Mouse (Mus musculus): Measurements from ENCODE around the gene Gnao1. TPM values are rescaled to one million over a fixed set of nuclear protein-coding genes. Genes with fewer than 3 reads are reported as not detected.

Gene Gnao1
- polyA plus RNA-seq, 1 experiment from 2014 or later = 140 TPM

- H3K4me2 ChIP-seq (replicated peaks) = no peak overlapping the region
- H3K27me3 ChIP-seq = no peaks in the 10 kb centered on the region
- peaks cover 20% of the 10 kb centered on the region for H3K4me1 ChIP-seq (replicated peaks)
- ATAC-seq = no peak
- peaks cover 16% of the 10 kb centered on the region for H3K36me3 ChIP-seq
- no peak overlapping the region for H3K9ac ChIP-seq (replicated peaks)
- no peak overlapping the region for H3K27ac ChIP-seq
- 0 out of 2 replicates have a peak, but pooled peaks cover 2% of the 10 kb centered on the region for H3K9me3 ChIP-seq
- WGBS = 62% methylated on average over 6 of the region's 6 CpGs
- no peak overlapping the region for H3K4me3 ChIP-seq (replicated peaks)
These were observed 121.6 kb downstream of the Gnao1 start for GRCm38 (mm10) chr8:93931336-93931735.

- Histone ChIP-seq H3K4me3 (replicated peaks) (no peak overlapping the region), H3K9me3 (no peaks in the 10 kb centered on the region), H3K9ac (replicated peaks) (no peak overlapping the region), H3K36me3 (peaks cover 9% of the 10 kb centered on the region), H3K4me2 (replicated peaks) (no peak overlapping the region), H3K4me1 (replicated peaks) (peaks cover 20% of the 10 kb centered on the region), H3K27ac (no peak overlapping the region), H3K27me3 (no peaks in the 10 kb centered on the region)
- peak; percentile 75 for ATAC-seq
- WGBS = 30% methylated on average over 6 of the region's 6 CpGs
These were observed 123.1 kb downstream of the Gnao1 start for GRCm38 (mm10) chr8:93932873-93933272.

- H3K4me3 ChIP-seq (replicated peaks) = no peak overlapping the region
- H3K4me1 ChIP-seq (replicated peaks) = peaks cover 20% of the 10 kb centered on the region
- H3K36me3 ChIP-seq = peaks cover 9% of the 10 kb centered on the region
- ATAC-seq = no peak
- no peak overlapping the region for H3K9ac ChIP-seq (replicated peaks)
- no peak overlapping the region for H3K4me2 ChIP-seq (replicated peaks)
- WGBS = 83% methylated on average over 2 of the region's 2 CpGs
- H3K27me3 ChIP-seq = no peaks in the 10 kb centered on the region
- H3K27ac ChIP-seq = no peak overlapping the region
- H3K9me3 ChIP-seq = no peaks in the 10 kb centered on the region
These were observed 123.5 kb downstream of the Gnao1 start for GRCm38 (mm10) chr8:93933288-93933687.

GRCm38 (mm10) chr8:93938193-93938592 lies 128.4 kb downstream of the Gnao1 start:
- Histone ChIP-seq H3K9ac (replicated peaks) (no peak overlapping the region), H3K36me3 (peaks cover 9% of the 10 kb centered on the region), H3K9me3 (no peaks in the 10 kb centered on the region), H3K27ac (no peak overlapping the region), H3K4me2 (replicated peaks) (no peak overlapping the region), H3K4me1 (replicated peaks) (0 out of 2 replicates have a peak, but pooled peaks cover 4% of the 10 kb centered on the region), H3K4me3 (replicated peaks) (no peak overlapping the region), H3K27me3 (no peaks in the 10 kb centered on the region)
- 92% methylated on average over 3 of the region's 3 CpGs for WGBS
- ATAC-seq = no peak

- Histone ChIP-seq H3K4me2 (replicated peaks) (no peak overlapping the region), H3K27ac (peak overlapping the region; percentile 39; the same call in 1 of the 2 replicates), H3K36me3 (peaks cover 20% of the 10 kb centered on the region), H3K9me3 (no peaks in the 10 kb centered on the region), H3K4me3 (replicated peaks) (no peak overlapping the region), H3K9ac (replicated peaks) (no peak overlapping the region), H3K4me1 (replicated peaks) (0 out of 2 replicates have a peak, but pooled peaks cover 4% of the 10 kb centered on the region), H3K27me3 (no peaks in the 10 kb centered on the region)
- whole genome bisulfite sequencing = 88% methylated on average over 11 of the region's 11 CpGs
- ATAC-seq = no peak
These were observed 131.0 kb downstream of the Gnao1 start for GRCm38 (mm10) chr8:93940542-93941423.

GRCm38 (mm10) chr8:93941636-93942054 lies 131.9 kb downstream of the Gnao1 start:
- no peak overlapping the region for H3K4me2 ChIP-seq (replicated peaks)
- no peak overlapping the region for H3K9ac ChIP-seq (replicated peaks)
- H3K4me3 ChIP-seq (replicated peaks) = no peak overlapping the region
- H3K27me3 ChIP-seq = no peaks in the 10 kb centered on the region
- 75% methylated on average over 4 of the region's 4 CpGs for WGBS
- peaks cover 28% of the 10 kb centered on the region for H3K36me3 ChIP-seq
- 0 out of 2 replicates have a peak, but pooled peaks cover 4% of the 10 kb centered on the region for H3K4me1 ChIP-seq (replicated peaks)
- no peaks in the 10 kb centered on the region for H3K9me3 ChIP-seq
- 0 out of 2 replicates have a peak overlapping the region, but pooled peaks have one; percentile 14 for H3K27ac ChIP-seq
- no peak for ATAC-seq

GRCm38 (mm10) chr8:93945781-93946180 lies 136.0 kb downstream of the Gnao1 start:
- Histone ChIP-seq H3K9ac (replicated peaks) (no peak overlapping the region), H3K4me2 (replicated peaks) (no peak overlapping the region), H3K27me3 (no peaks in the 10 kb centered on the region), H3K27ac (no peak overlapping the region), H3K9me3 (no peaks in the 10 kb centered on the region), H3K4me3 (replicated peaks) (no peak overlapping the region), H3K36me3 (peaks cover 68% of the 10 kb centered on the region), H3K4me1 (replicated peaks) (no peaks in the 10 kb centered on the region)
- WGBS = 89% methylated on average over 4 of the region's 4 CpGs
- ATAC-seq = no peak

- no peaks in the 10 kb centered on the region for H3K4me1 ChIP-seq (replicated peaks)
- no peaks in the 10 kb centered on the region for H3K27me3 ChIP-seq
- no peak overlapping the region for H3K4me2 ChIP-seq (replicated peaks)
- no peak overlapping the region for H3K27ac ChIP-seq
- 100% methylated on average over 1 of the region's 1 CpGs for WGBS
- H3K9me3 ChIP-seq = no peaks in the 10 kb centered on the region
- no peak for ATAC-seq
- no peak overlapping the region for H3K9ac ChIP-seq (replicated peaks)
- H3K4me3 ChIP-seq (replicated peaks) = no peak overlapping the region
- H3K36me3 ChIP-seq = peaks cover 74% of the 10 kb centered on the region
These were observed 136.6 kb downstream of the Gnao1 start for GRCm38 (mm10) chr8:93946397-93946796.

- Histone ChIP-seq H3K9ac (replicated peaks) (no peak overlapping the region), H3K4me1 (replicated peaks) (no peaks in the 10 kb centered on the region), H3K4me3 (replicated peaks) (no peak overlapping the region), H3K9me3 (no peaks in the 10 kb centered on the region), H3K4me2 (replicated peaks) (no peak overlapping the region), H3K27ac (no peak overlapping the region), H3K36me3 (peaks cover 95% of the 10 kb centered on the region), H3K27me3 (no peaks in the 10 kb centered on the region)
- no peak for ATAC-seq
- 87% methylated on average over 14 of the region's 14 CpGs for WGBS
These were observed 140.4 kb downstream of the Gnao1 start for GRCm38 (mm10) chr8:93950133-93950532.

GRCm38 (mm10) chr8:93952511-93952910 lies 142.7 kb downstream of the Gnao1 start:
- Histone ChIP-seq H3K9ac (replicated peaks) (no peak overlapping the region), H3K36me3 (peaks cover 99% of the 10 kb centered on the region), H3K4me1 (replicated peaks) (no peaks in the 10 kb centered on the region), H3K27ac (no peak overlapping the region), H3K27me3 (no peaks in the 10 kb centered on the region), H3K4me3 (replicated peaks) (no peak overlapping the region), H3K4me2 (replicated peaks) (no peak overlapping the region), H3K9me3 (no peaks in the 10 kb centered on the region)
- WGBS = 93% methylated on average over 9 of the region's 9 CpGs
- ATAC-seq = no peak

GRCm38 (mm10) chr8:93958402-93958801 lies 148.6 kb downstream of the Gnao1 start:
- Histone ChIP-seq H3K9me3 (no peaks in the 10 kb centered on the region), H3K4me2 (replicated peaks) (no peak overlapping the region), H3K9ac (replicated peaks) (no peak overlapping the region), H3K36me3 (peaks cover 91% of the 10 kb centered on the region), H3K4me1 (replicated peaks) (no peaks in the 10 kb centered on the region), H3K27me3 (no peaks in the 10 kb centered on the region), H3K27ac (no peak overlapping the region), H3K4me3 (replicated peaks) (no peak overlapping the region)
- WGBS = 89% methylated on average over 9 of the region's 9 CpGs
- ATAC-seq = no peak

- Histone ChIP-seq H3K27ac (no peak overlapping the region), H3K9ac (replicated peaks) (no peak overlapping the region), H3K4me2 (replicated peaks) (no peak overlapping the region), H3K4me3 (replicated peaks) (no peak overlapping the region), H3K4me1 (replicated peaks) (no peaks in the 10 kb centered on the region), H3K9me3 (no peaks in the 10 kb centered on the region), H3K27me3 (no peaks in the 10 kb centered on the region), H3K36me3 (peaks cover 91% of the 10 kb centered on the region)
- no peak for ATAC-seq
- 86% methylated on average over 6 of the region's 6 CpGs for WGBS
These were observed 151.1 kb downstream of the Gnao1 start for GRCm38 (mm10) chr8:93960909-93961308.
